Mouse (Mus musculus): ENCODE data around the gene Gm8906.
"Not testable (repeated sequence)": the region's sequence is repeated elsewhere in the genome, so short reads cannot be mapped to it uniquely, and the experiment has no call there.

The Gm8906 gene

GRCm38 (mm10) chr5:11502385-11502784 lies at the start of gene Gm8906:
Gm8906 (plus strand) TSS chr5:11502685.
- not testable (repeated sequence) for DNase-seq (ENCODE audit: low spot score in 2 of 2)

All from spleen, postnatal 4 days (tissue).